ENCODE assay signal across 10 mouse cellular contexts in genomic region chr11:78355471-78356238, GRCm38 (mm10). TPM values are rescaled to one million over a fixed set of nuclear protein-coding genes. Genes with fewer than 3 reads are reported as not detected.
A peak's percentile ranks its signal among the peaks of the same experiment; 100 is the strongest.
DNase-seq lines count a peak whose midpoint lies in the region; ATAC-seq and TF ChIP-seq lines count a peak whose summit lies in the region.
"Had no signal": no experiment of that assay in that cellular context is flagged by ENCODE, and none has a peak within 500 bp of the region (broad histone marks: within the 10 kb centered on the region; RNA-seq: fewer than 3 reads in every experiment).

No protein-coding gene starts in this region.

- H3K36me3 ChIP-seq in forebrain, embryonic 10.5 days (replicated peaks): no peaks in the 10 kb centered on the region
- H3K36me3 ChIP-seq in forebrain, embryonic 13.5 days (ENCODE audit: poor library complexity, severe bottlenecking): no peaks in the 10 kb centered on the region
- no peaks in the 10 kb centered on the region for H3K36me3 ChIP-seq in midbrain, embryonic 14.5 days (ENCODE audit: control insufficient read depth, insufficient read depth, low read length)
- H3K36me3 ChIP-seq in midbrain, embryonic 13.5 days: no peaks in the 10 kb centered on the region
- no peaks in the 10 kb centered on the region for H3K36me3 ChIP-seq in forebrain, embryonic 16.5 days (ENCODE audit: control insufficient read depth, insufficient read depth)
- H3K36me3 ChIP-seq in liver, adult 2 months (ENCODE audit: control insufficient read depth, insufficient read depth, low read length): no peaks in the 10 kb centered on the region
- H3K36me3 ChIP-seq: hindbrain, embryonic 15.5 days had no signal

- TF ChIP-seq CTCF in liver, adult 2 months (IDR thresholded peaks at IDR 0.05; ENCODE audit: low read depth, low read length): peak; percentile 90

- no peak overlapping the region for H3K4me3 ChIP-seq in forebrain, embryonic 10.5 days
- H3K4me3 ChIP-seq in forebrain, embryonic 13.5 days: no peak overlapping the region
- H3K4me3 ChIP-seq in midbrain, embryonic 14.5 days (replicated peaks; ENCODE audit: low read depth, low read length): no peak overlapping the region
- no peak overlapping the region for H3K4me3 ChIP-seq in midbrain, embryonic 13.5 days (replicated peaks)
- no peak overlapping the region for H3K4me3 ChIP-seq in forebrain, embryonic 16.5 days (replicated peaks; ENCODE audit: low read length)
- H3K4me3 ChIP-seq in liver, adult 2 months (ENCODE audit: insufficient read depth, low read depth, low read length): no peak overlapping the region
- H3K4me3 ChIP-seq: hindbrain, embryonic 15.5 days had no signal

- H3K27me3 ChIP-seq in forebrain, embryonic 10.5 days (ENCODE audit: poor library complexity, severe bottlenecking): peaks cover 15% of the 10 kb centered on the region
- H3K27me3 ChIP-seq in forebrain, embryonic 13.5 days: no peaks in the 10 kb centered on the region
- no peaks in the 10 kb centered on the region for H3K27me3 ChIP-seq in midbrain, embryonic 14.5 days (ENCODE audit: control insufficient read depth, insufficient read depth, low read length)
- H3K27me3 ChIP-seq in midbrain, embryonic 13.5 days: no peaks in the 10 kb centered on the region
- H3K27me3 ChIP-seq in forebrain, embryonic 16.5 days (replicated peaks; ENCODE audit: control insufficient read depth, insufficient read depth, low read length): no peaks in the 10 kb centered on the region
- no peaks in the 10 kb centered on the region for H3K27me3 ChIP-seq in liver, adult 2 months (ENCODE audit: control insufficient read depth, insufficient read depth, low read length)
- H3K27me3 ChIP-seq: hindbrain, embryonic 15.5 days had no signal

- TF ChIP-seq POLR2A in liver, adult 2 months (IDR thresholded peaks at IDR 0.05; ENCODE audit: extremely low read depth, insufficient read depth, low read length): no peak

- H3K27ac ChIP-seq in forebrain, embryonic 10.5 days: peak overlapping the region; percentile 56
- no peak overlapping the region for H3K27ac ChIP-seq in forebrain, embryonic 13.5 days
- no peak overlapping the region for H3K27ac ChIP-seq in midbrain, embryonic 14.5 days (replicated peaks; ENCODE audit: low read depth, low read length)
- H3K27ac ChIP-seq in midbrain, embryonic 13.5 days: no peak overlapping the region
- no peak overlapping the region for H3K27ac ChIP-seq in forebrain, embryonic 16.5 days (ENCODE audit: low read length)
- no peak overlapping the region for H3K27ac ChIP-seq in liver, adult 2 months (replicated peaks; ENCODE audit: insufficient read depth, low read depth, low read length)
- H3K27ac ChIP-seq: hindbrain, embryonic 15.5 days had no signal

- DNase-seq in forebrain, embryonic 10.5 days (ENCODE audit: extremely low spot score, low spot score): peak; percentile 78
- peak; percentile 84 for DNase-seq in midbrain, embryonic 14.5 days
- peak; percentile 44 for DNase-seq in c-Kit-positive CD71-positive TER-119-negative erythroid progenitor cells, embryonic 14.5 days (ENCODE audit: low read depth)
- peak; percentile 72 for DNase-seq in liver, adult 2 months (ENCODE audit: extremely low read depth, low read depth, low spot score)
- peak; percentile 55 for DNase-seq in spleen, adult 12 weeks (ENCODE audit: low spot score)

- no peak overlapping the region for H3K4me2 ChIP-seq in forebrain, embryonic 13.5 days
- H3K4me2 ChIP-seq in midbrain, embryonic 14.5 days (ENCODE audit: low read length): no peak overlapping the region
- no peak overlapping the region for H3K4me2 ChIP-seq in midbrain, embryonic 13.5 days (replicated peaks)
- H3K4me2 ChIP-seq in forebrain, embryonic 16.5 days (ENCODE audit: low read length): no peak overlapping the region
- H3K4me2 ChIP-seq: hindbrain, embryonic 15.5 days had no signal

- 32% methylated on average over 4 of the region's 4 CpGs for WGBS in forebrain, embryonic 10.5 days
- 32% methylated on average over 4 of the region's 4 CpGs for WGBS in forebrain, embryonic 13.5 days
- WGBS in midbrain, embryonic 14.5 days: 35% methylated on average over 4 of the region's 4 CpGs
- WGBS in midbrain, embryonic 13.5 days: 35% methylated on average over 4 of the region's 4 CpGs
- 30% methylated on average over 4 of the region's 4 CpGs for WGBS in forebrain, embryonic 16.5 days
- WGBS in liver, adult 2 months: 32% methylated on average over 4 of the region's 4 CpGs

- no peaks in the 10 kb centered on the region for H3K79me2 ChIP-seq in liver, adult 2 months (ENCODE audit: control insufficient read depth, insufficient read depth, low read length)

- no peaks in the 10 kb centered on the region for H3K9me3 ChIP-seq in forebrain, embryonic 10.5 days
- no peaks in the 10 kb centered on the region for H3K9me3 ChIP-seq in forebrain, embryonic 13.5 days (replicated peaks)
- H3K9me3 ChIP-seq in midbrain, embryonic 14.5 days (ENCODE audit: control insufficient read depth, low read length): no peaks in the 10 kb centered on the region
- H3K9me3 ChIP-seq in midbrain, embryonic 13.5 days: no peaks in the 10 kb centered on the region
- no peaks in the 10 kb centered on the region for H3K9me3 ChIP-seq in forebrain, embryonic 16.5 days (ENCODE audit: control insufficient read depth, low read length)
- H3K9me3 ChIP-seq: hindbrain, embryonic 15.5 days had no signal

- ATAC-seq in forebrain, embryonic 13.5 days: no peak
- no peak for ATAC-seq in midbrain, embryonic 14.5 days (ENCODE audit: low FRiP score, low TSS enrichment)
- ATAC-seq in midbrain, embryonic 13.5 days: no peak; the same call in 1 of the 2 replicates
- ATAC-seq in forebrain, embryonic 16.5 days: peak; percentile 49; the same call in 1 of the 2 replicates

- H3K4me1 ChIP-seq in forebrain, embryonic 10.5 days: peaks cover 15% of the 10 kb centered on the region
- H3K4me1 ChIP-seq in forebrain, embryonic 13.5 days: 0 out of 2 replicates have a peak, but pooled peaks cover 4% of the 10 kb centered on the region
- no peaks in the 10 kb centered on the region for H3K4me1 ChIP-seq in midbrain, embryonic 14.5 days (ENCODE audit: control insufficient read depth, insufficient read depth, low read length)
- no peaks in the 10 kb centered on the region; the same call in 1 of the 2 replicates for H3K4me1 ChIP-seq in midbrain, embryonic 13.5 days (replicated peaks)
- no peaks in the 10 kb centered on the region; the same call in 1 of the 2 replicates for H3K4me1 ChIP-seq in forebrain, embryonic 16.5 days (replicated peaks; ENCODE audit: control insufficient read depth, insufficient read depth, low read length)
- H3K4me1 ChIP-seq in liver, adult 2 months (ENCODE audit: control insufficient read depth, insufficient read depth, low read length): no peaks in the 10 kb centered on the region
- H3K4me1 ChIP-seq: hindbrain, embryonic 15.5 days had no signal

- H3K9ac ChIP-seq in forebrain, embryonic 13.5 days: no peak overlapping the region
- H3K9ac ChIP-seq in midbrain, embryonic 14.5 days (replicated peaks; ENCODE audit: low read length): no peak overlapping the region
- H3K9ac ChIP-seq in midbrain, embryonic 13.5 days (replicated peaks): no peak overlapping the region
- H3K9ac ChIP-seq in forebrain, embryonic 16.5 days (replicated peaks; ENCODE audit: low read depth, low read length): no peak overlapping the region
- H3K9ac ChIP-seq in liver, adult 2 months (ENCODE audit: low read depth, low read length): no peak overlapping the region
- H3K9ac ChIP-seq: hindbrain, embryonic 15.5 days had no signal

RNA-seq across cellular contexts. Expression of gene Unc119, which starts 12.4 kb away (rescaled TPM):
- 60.2 and 62.8 TPM in 2 replicates for polyA plus RNA-seq in forebrain, embryonic 10.5 days (2016; fragmentation: Nextera tagmentation; extraction: Ambion mirVana)
- 68.7 and 70.2 TPM in 2 replicates for polyA plus RNA-seq in forebrain, embryonic 13.5 days (2015; fragmentation: Nextera tagmentation; extraction: Ambion mirVana)
- polyA plus RNA-seq in midbrain, embryonic 14.5 days (2014; fragmentation: Nextera tagmentation; extraction: Ambion mirVana): 78.3 and 98.1 TPM in 2 replicates
- polyA plus RNA-seq in midbrain, embryonic 13.5 days (2015; fragmentation: Nextera tagmentation; extraction: Ambion mirVana): 69.1 and 75.4 TPM in 2 replicates
- 68.6 and 69.1 TPM in 2 replicates for polyA plus RNA-seq in forebrain, embryonic 16.5 days (2015; fragmentation: Nextera tagmentation; extraction: Ambion mirVana)
- total RNA-seq in liver, adult 2 months (2014; rRNA removed): 5.5 and 7.2 TPM in 2 replicates
- polyA plus RNA-seq in liver, adult 2 months (2012; rRNA removed): 7.7 and 12.7 TPM in 2 replicates

RNA-seq across cellular contexts. Expression of gene Pigs, which starts 27.4 kb away (rescaled TPM):
- polyA plus RNA-seq in forebrain, embryonic 10.5 days (2016; fragmentation: Nextera tagmentation; extraction: Ambion mirVana): 76.3 and 77.5 TPM in 2 replicates
- polyA plus RNA-seq in forebrain, embryonic 13.5 days (2015; fragmentation: Nextera tagmentation; extraction: Ambion mirVana): 55.0 and 62.0 TPM in 2 replicates
- polyA plus RNA-seq in midbrain, embryonic 14.5 days (2014; fragmentation: Nextera tagmentation; extraction: Ambion mirVana): 54.7 and 63.6 TPM in 2 replicates
- polyA plus RNA-seq in midbrain, embryonic 13.5 days (2015; fragmentation: Nextera tagmentation; extraction: Ambion mirVana): 60.9 and 66.6 TPM in 2 replicates
- polyA plus RNA-seq in forebrain, embryonic 16.5 days (2015; fragmentation: Nextera tagmentation; extraction: Ambion mirVana): 61.1 and 61.4 TPM in 2 replicates
- 6.6 and 8.6 TPM in 2 replicates for total RNA-seq in liver, adult 2 months (2014; rRNA removed)
- polyA plus RNA-seq in liver, adult 2 months (2012; rRNA removed): 34.9 and 35.5 TPM in 2 replicates

RNA-seq across cellular contexts. Expression of gene Foxn1, which starts 30.7 kb away (rescaled TPM):
- polyA plus RNA-seq in forebrain, embryonic 10.5 days (2016; fragmentation: Nextera tagmentation; extraction: Ambion mirVana): not detected in 2 replicates
- polyA plus RNA-seq in forebrain, embryonic 13.5 days (2015; fragmentation: Nextera tagmentation; extraction: Ambion mirVana): not detected in 2 replicates
- polyA plus RNA-seq in midbrain, embryonic 14.5 days (2014; fragmentation: Nextera tagmentation; extraction: Ambion mirVana): not detected in 2 replicates
- polyA plus RNA-seq in midbrain, embryonic 13.5 days (2015; fragmentation: Nextera tagmentation; extraction: Ambion mirVana): not detected in 2 replicates
- not detected in 2 replicates for polyA plus RNA-seq in forebrain, embryonic 16.5 days (2015; fragmentation: Nextera tagmentation; extraction: Ambion mirVana)
- not detected in 2 replicates for total RNA-seq in liver, adult 2 months (2014; rRNA removed)
- not detected in 2 replicates for polyA plus RNA-seq in liver, adult 2 months (2012; rRNA removed)
- polyA plus RNA-seq: hindbrain, embryonic 15.5 days; neural tube, embryonic 14.5 days had no signal

RNA-seq across cellular contexts. Expression of gene Aldoc, which starts 32.9 kb away (rescaled TPM):
- 2.7 and 3.3 TPM in 2 replicates for polyA plus RNA-seq in forebrain, embryonic 10.5 days (2016; fragmentation: Nextera tagmentation; extraction: Ambion mirVana)
- polyA plus RNA-seq in forebrain, embryonic 13.5 days (2015; fragmentation: Nextera tagmentation; extraction: Ambion mirVana): 135 and 142 TPM in 2 replicates
- 71.2 and 89.5 TPM in 2 replicates for polyA plus RNA-seq in midbrain, embryonic 14.5 days (2014; fragmentation: Nextera tagmentation; extraction: Ambion mirVana)
- 26.3 and 28.3 TPM in 2 replicates for polyA plus RNA-seq in midbrain, embryonic 13.5 days (2015; fragmentation: Nextera tagmentation; extraction: Ambion mirVana)
- polyA plus RNA-seq in forebrain, embryonic 16.5 days (2015; fragmentation: Nextera tagmentation; extraction: Ambion mirVana): 152 and 186 TPM in 2 replicates
- total RNA-seq in liver, adult 2 months (2014; rRNA removed): 15.8 and 16.9 TPM in 2 replicates
- polyA plus RNA-seq in liver, adult 2 months (2012; rRNA removed): 8.8 and 19.1 TPM in 2 replicates

RNA-seq across cellular contexts. Expression of gene Spag5, which starts 54.3 kb away (rescaled TPM):
- 74.9 and 76.6 TPM in 2 replicates for polyA plus RNA-seq in forebrain, embryonic 10.5 days (2016; fragmentation: Nextera tagmentation; extraction: Ambion mirVana)
- polyA plus RNA-seq in forebrain, embryonic 13.5 days (2015; fragmentation: Nextera tagmentation; extraction: Ambion mirVana): 41.8 and 46.4 TPM in 2 replicates
- polyA plus RNA-seq in midbrain, embryonic 14.5 days (2014; fragmentation: Nextera tagmentation; extraction: Ambion mirVana): 5.8 and 8.7 TPM in 2 replicates
- polyA plus RNA-seq in midbrain, embryonic 13.5 days (2015; fragmentation: Nextera tagmentation; extraction: Ambion mirVana): 17.3 and 20.7 TPM in 2 replicates
- 21.6 and 22.1 TPM in 2 replicates for polyA plus RNA-seq in forebrain, embryonic 16.5 days (2015; fragmentation: Nextera tagmentation; extraction: Ambion mirVana)
- 0.54 and 0.83 TPM in 2 replicates for total RNA-seq in liver, adult 2 months (2014; rRNA removed)
- 0.15 and 0.19 TPM in 2 replicates for polyA plus RNA-seq in liver, adult 2 months (2012; rRNA removed)
